Mouse (Mus musculus) forebrain, embryonic 16.5 days (tissue): Measurements from ENCODE around the gene Ephb1. TPM values are rescaled to one million over a fixed set of nuclear protein-coding genes. Genes with fewer than 3 reads are reported as not detected.

Source experiments
- ATAC-seq: fragments of 200-750 bp; cut with Nextera tagmentation; 2 replicates; pipeline ENCODE4 v1.8.0; 2017; ENCODE audit warnings: mild to moderate bottlenecking, moderate library complexity
- H3K27ac ChIP-seq: fragments of 300-500 bp; sonication (generic); 2 replicates; pipeline ENCODE4 v1.5.1; 2014; ENCODE audit warnings: low read length, control low read depth
- H3K27me3 ChIP-seq: fragments of 300-500 bp; sonication (generic); replicated peaks from 2 replicates; pipeline ENCODE4 v1.6.1; 2014; ENCODE audit warnings: low read length; ENCODE audit not compliant: control insufficient read depth, insufficient read depth
- H3K36me3 ChIP-seq: fragments of 300-500 bp; sonication (generic); 2 replicates; pipeline ENCODE4 v1.6.1; 2014; ENCODE audit not compliant: control insufficient read depth, insufficient read depth
- H3K4me1 ChIP-seq: fragments of 300-500 bp; sonication (generic); replicated peaks from 2 replicates; pipeline ENCODE4 v1.6.1; 2014; ENCODE audit warnings: low read length; ENCODE audit not compliant: control insufficient read depth, insufficient read depth
- H3K4me2 ChIP-seq: fragments of 300-500 bp; sonication (generic); 2 replicates; pipeline ENCODE4 v1.6.1; 2014; ENCODE audit warnings: mild to moderate bottlenecking, low read length, control low read depth
- H3K4me3 ChIP-seq: fragments of 300-500 bp; sonication (generic); replicated peaks from 2 replicates; pipeline ENCODE4 v1.5.1; 2014; ENCODE audit warnings: mild to moderate bottlenecking, low read length, control low read depth
- H3K9ac ChIP-seq: fragments of 300-500 bp; sonication (generic); replicated peaks from 2 replicates; pipeline ENCODE4 v1.6.1; 2014; ENCODE audit warnings: low read depth, low read length, control low read depth
- H3K9me3 ChIP-seq: fragments of 300-500 bp; sonication (generic); 2 replicates; pipeline ENCODE4 v1.6.1; 2016; ENCODE audit warnings: low read length; ENCODE audit not compliant: control insufficient read depth
- WGBS: fragments of 180-500 bp; shearing (Covaris S2); extraction: QIAGEN DNeasy Blood & Tissue Kit; methylation state at CpG from one replicate; pipeline ENCODE4 v1.1.7; 2014; 5-methylcytosine and 5-hydroxymethylcytosine counted together
- polyA plus RNA-seq: library from polyadenylated mRNA; unstranded; fragments of >200 nt; fragmentation: Nextera tagmentation; extraction: Ambion mirVana; gene quantifications from 2 replicates; pipeline ENCODE4 v1.2.1, GENCODE M21; 2015

The Ephb1 gene
- polyA plus RNA-seq, 1 experiment from 2014 or later = 48.8 TPM

- no peak overlapping the region for H3K27ac ChIP-seq
- H3K4me2 ChIP-seq = no peak overlapping the region
- H3K36me3 ChIP-seq = no peaks in the 10 kb centered on the region
- H3K4me3 ChIP-seq = no peak overlapping the region
- H3K9me3 ChIP-seq = no peaks in the 10 kb centered on the region
- no peak overlapping the region for H3K9ac ChIP-seq
- no peaks in the 10 kb centered on the region; the same call in 1 of the 2 replicates for H3K4me1 ChIP-seq
- 73% methylated on average over 3 of the region's 3 CpGs for WGBS
- H3K27me3 ChIP-seq = peaks cover 6% of the 10 kb centered on the region; the same call in 1 of the 2 replicates
- no peak for ATAC-seq
Measured at GRCm38 (mm10) chr9:102205518-102205917, 149.0 kb downstream of the Ephb1 start.

GRCm38 (mm10) chr9:102201867-102202266 is 152.6 kb downstream of the Ephb1 start:
- peaks cover 8% of the 10 kb centered on the region for H3K4me1 ChIP-seq
- no peaks in the 10 kb centered on the region for H3K36me3 ChIP-seq
- peaks cover 7% of the 10 kb centered on the region for H3K27me3 ChIP-seq
- H3K9me3 ChIP-seq = no peaks in the 10 kb centered on the region
- no peak overlapping the region for H3K27ac ChIP-seq
- no peak overlapping the region for H3K4me3 ChIP-seq
- ATAC-seq = peak; percentile 70
- no peak overlapping the region for H3K9ac ChIP-seq
- H3K4me2 ChIP-seq = no peak overlapping the region
- 29% methylated on average over 5 of the region's 5 CpGs for WGBS

- Histone ChIP-seq H3K36me3 (no peaks in the 10 kb centered on the region), H3K27me3 (peaks cover 7% of the 10 kb centered on the region), H3K9ac (no peak overlapping the region), H3K4me3 (no peak overlapping the region), H3K9me3 (no peaks in the 10 kb centered on the region), H3K4me1 (peaks cover 27% of the 10 kb centered on the region), H3K4me2 (no peak overlapping the region), H3K27ac (no peak overlapping the region)
- no peak for ATAC-seq
- WGBS = 96% methylated on average over 6 of the region's 6 CpGs
Measured at GRCm38 (mm10) chr9:102196856-102197255, 157.6 kb downstream of the Ephb1 start.

- Histone ChIP-seq H3K4me2 (no peak overlapping the region), H3K27me3 (peaks cover 4% of the 10 kb centered on the region), H3K9me3 (no peaks in the 10 kb centered on the region), H3K9ac (no peak overlapping the region), H3K4me3 (no peak overlapping the region), H3K27ac (no peak overlapping the region; the same call in 1 of the 2 replicates), H3K36me3 (no peaks in the 10 kb centered on the region), H3K4me1 (peaks cover 37% of the 10 kb centered on the region)
- 31% methylated on average over 4 of the region's 4 CpGs for WGBS
- ATAC-seq = 0 out of 2 replicates have a peak, but pooled peaks have one; percentile 7
Measured at GRCm38 (mm10) chr9:102194063-102194462, 160.4 kb downstream of the Ephb1 start.

GRCm38 (mm10) chr9:102192724-102193685 is 161.5 kb downstream of the Ephb1 start:
- Histone ChIP-seq H3K27ac (peak overlapping the region; percentile 57), H3K36me3 (no peaks in the 10 kb centered on the region), H3K9ac (no peak overlapping the region), H3K4me3 (no peak overlapping the region), H3K4me1 (peaks cover 32% of the 10 kb centered on the region), H3K27me3 (no peaks in the 10 kb centered on the region; the same call in 1 of the 2 replicates), H3K9me3 (no peaks in the 10 kb centered on the region), H3K4me2 (no peak overlapping the region)
- 8% methylated on average over 13 of the region's 13 CpGs for WGBS
- ATAC-seq = peak; percentile 74

GRCm38 (mm10) chr9:102190058-102190457 is 164.4 kb downstream of the Ephb1 start:
- H3K4me2 ChIP-seq = no peak overlapping the region
- H3K9ac ChIP-seq = no peak overlapping the region
- peaks cover 28% of the 10 kb centered on the region for H3K4me1 ChIP-seq
- 78% methylated on average over 9 of the region's 9 CpGs for WGBS
- no peaks in the 10 kb centered on the region for H3K36me3 ChIP-seq
- H3K9me3 ChIP-seq = no peaks in the 10 kb centered on the region
- 0 out of 2 replicates have a peak, but pooled peaks cover 2% of the 10 kb centered on the region for H3K27me3 ChIP-seq
- no peak for ATAC-seq
- H3K27ac ChIP-seq = no peak overlapping the region
- no peak overlapping the region for H3K4me3 ChIP-seq

- 36% methylated on average over 11 of the region's 11 CpGs for WGBS
- Histone ChIP-seq H3K9me3 (no peaks in the 10 kb centered on the region), H3K4me2 (no peak overlapping the region), H3K27ac (no peak overlapping the region), H3K9ac (no peak overlapping the region), H3K4me1 (peaks cover 31% of the 10 kb centered on the region), H3K27me3 (0 out of 2 replicates have a peak, but pooled peaks cover 3% of the 10 kb centered on the region), H3K4me3 (no peak overlapping the region), H3K36me3 (no peaks in the 10 kb centered on the region)
- 0 out of 2 replicates have a peak, but pooled peaks have one; percentile 18 for ATAC-seq
Measured at GRCm38 (mm10) chr9:102189406-102189805, 165.1 kb downstream of the Ephb1 start.

- ATAC-seq = peak; percentile 64
- H3K9ac ChIP-seq = no peak overlapping the region
- H3K9me3 ChIP-seq = no peaks in the 10 kb centered on the region
- peak overlapping the region; percentile 46 for H3K27ac ChIP-seq
- no peak overlapping the region for H3K4me3 ChIP-seq
- peak overlapping the region; percentile 15; the same call in 1 of the 2 replicates for H3K4me2 ChIP-seq
- peaks cover 15% of the 10 kb centered on the region for H3K27me3 ChIP-seq
- no peaks in the 10 kb centered on the region for H3K36me3 ChIP-seq
- peaks cover 26% of the 10 kb centered on the region for H3K4me1 ChIP-seq
- WGBS = 52% methylated on average over 22 of the region's 22 CpGs
Measured at GRCm38 (mm10) chr9:102183663-102184274, 170.7 kb downstream of the Ephb1 start.

- Histone ChIP-seq H3K9ac (no peak overlapping the region), H3K27me3 (peaks cover 15% of the 10 kb centered on the region), H3K36me3 (no peaks in the 10 kb centered on the region), H3K4me2 (no peak overlapping the region), H3K9me3 (no peaks in the 10 kb centered on the region), H3K4me3 (no peak overlapping the region), H3K27ac (no peak overlapping the region), H3K4me1 (peaks cover 26% of the 10 kb centered on the region)
- WGBS = 14% methylated on average over 10 of the region's 10 CpGs
- ATAC-seq = peak; percentile 75
Measured at GRCm38 (mm10) chr9:102181810-102182490, 172.5 kb downstream of the Ephb1 start.
